Mouse (Mus musculus): ENCODE measurements at regions not wholly inside any gene's neighbourhood (a gene's known extent, or its start where the extent isn't known, plus 50 kb on each side); places are given as distances from the start of the nearest gene placed in this dataset.

GRCm38 (mm10) chr3:149220958-149221357, 230.6 kb upstream of the Adgrl2 start:
- Histone ChIP-seq H3K27ac (peak overlapping the region; percentile 79), H3K36me3 (ENCODE audit: control insufficient read depth, insufficient read depth, low read length) (peaks cover 6% of the 10 kb centered on the region; the same call in 1 of the 2 replicates), H3K9ac (ENCODE audit: low read depth, low read length) (no peak overlapping the region), H3K4me3 (no peak overlapping the region), H3K27me3 (ENCODE audit: control insufficient read depth, insufficient read depth, low read length) (no peaks in the 10 kb centered on the region), H3K4me1 (ENCODE audit: control insufficient read depth, insufficient read depth, low read length) (peaks cover 11% of the 10 kb centered on the region), H3K79me2 (replicated peaks; ENCODE audit: control insufficient read depth, insufficient read depth, low read length) (no peaks in the 10 kb centered on the region)
- 38% methylated on average over 4 of the region's 4 CpGs for WGBS
- no peak for TF ChIP-seq EP300 (IDR thresholded peaks at IDR 0.05; ENCODE audit: insufficient read depth, low read depth, low read length)
- no peak for DNase-seq
- intact Hi-C loops (cut with DNase I): loop anchor here (5.0 kb wide), 2 partner anchors 106 to 184 kb away; no protein-coding TSS in a partner anchor

GRCm38 (mm10) chr3:149220304-149220951, 230.1 kb upstream of the Adgrl2 start:
- intact Hi-C loops (cut with DNase I): loop anchor here (5.0 kb wide), 2 partner anchors 107 to 183 kb away; no protein-coding TSS in a partner anchor
- H3K4me1 ChIP-seq (ENCODE audit: control insufficient read depth, insufficient read depth, low read length): peaks cover 11% of the 10 kb centered on the region
- peaks cover 6% of the 10 kb centered on the region; the same call in 1 of the 2 replicates for H3K36me3 ChIP-seq (ENCODE audit: control insufficient read depth, insufficient read depth, low read length)
- H3K79me2 ChIP-seq (replicated peaks; ENCODE audit: control insufficient read depth, insufficient read depth, low read length): no peaks in the 10 kb centered on the region
- H3K4me3 ChIP-seq: no peak overlapping the region
- H3K27ac ChIP-seq: peak overlapping the region; percentile 79
- WGBS: 40% methylated on average over 8 of the region's 8 CpGs
- TF ChIP-seq EP300 (IDR thresholded peaks at IDR 0.05; ENCODE audit: insufficient read depth, low read depth, low read length) (no peak), CTCF (IDR thresholded peaks at IDR 0.05) (no peak), POLR2A (IDR thresholded peaks at IDR 0.05; ENCODE audit: insufficient read depth, low read depth, low read length) (no peak)
- H3K9ac ChIP-seq (ENCODE audit: low read depth, low read length): no peak overlapping the region
- no peaks in the 10 kb centered on the region for H3K27me3 ChIP-seq (ENCODE audit: control insufficient read depth, insufficient read depth, low read length)
- peak; percentile 41 to 45 for DNase-seq

- TF ChIP-seq EP300 (IDR thresholded peaks at IDR 0.05; ENCODE audit: insufficient read depth, low read depth, low read length) (peak; percentile 70; the same call in 1 of the 2 replicates), POLR2A (IDR thresholded peaks at IDR 0.05; ENCODE audit: insufficient read depth, low read depth, low read length) (no peak)
- DNase-seq: peak; percentile 47 to 56
- Histone ChIP-seq H3K9ac (ENCODE audit: low read depth, low read length) (no peak overlapping the region), H3K27ac (peak overlapping the region; percentile 79), H3K4me3 (no peak overlapping the region; the same call in 1 of the 2 replicates), H3K27me3 (ENCODE audit: control insufficient read depth, insufficient read depth, low read length) (no peaks in the 10 kb centered on the region), H3K4me1 (ENCODE audit: control insufficient read depth, insufficient read depth, low read length) (peaks cover 11% of the 10 kb centered on the region), H3K36me3 (ENCODE audit: control insufficient read depth, insufficient read depth, low read length) (peaks cover 6% of the 10 kb centered on the region; the same call in 1 of the 2 replicates), H3K79me2 (replicated peaks; ENCODE audit: control insufficient read depth, insufficient read depth, low read length) (no peaks in the 10 kb centered on the region)
- intact Hi-C loops (cut with DNase I): loop anchor here (1.0 to 5.0 kb wide), 3 partner anchors 29 to 182 kb away; no protein-coding TSS in a partner anchor
- WGBS: 41% methylated on average over 14 of the region's 14 CpGs
These were observed 229.3 kb upstream of the Adgrl2 start for GRCm38 (mm10) chr3:149219381-149220303.

- WGBS: 79% methylated on average over 9 of the region's 9 CpGs
- H3K27me3 ChIP-seq (ENCODE audit: control insufficient read depth, insufficient read depth, low read length): no peaks in the 10 kb centered on the region
- H3K9ac ChIP-seq (ENCODE audit: low read depth, low read length): no peak overlapping the region
- peaks cover 11% of the 10 kb centered on the region for H3K4me1 ChIP-seq (ENCODE audit: control insufficient read depth, insufficient read depth, low read length)
- no peak overlapping the region for H3K4me3 ChIP-seq
- peaks cover 6% of the 10 kb centered on the region; the same call in 1 of the 2 replicates for H3K36me3 ChIP-seq (ENCODE audit: control insufficient read depth, insufficient read depth, low read length)
- H3K27ac ChIP-seq: no peak overlapping the region
- TF ChIP-seq EP300 (IDR thresholded peaks at IDR 0.05; ENCODE audit: insufficient read depth, low read depth, low read length) (no peak), POLR2A (IDR thresholded peaks at IDR 0.05; ENCODE audit: insufficient read depth, low read depth, low read length) (no peak), CTCF (IDR thresholded peaks at IDR 0.05) (peak; percentile 20)
- H3K79me2 ChIP-seq (replicated peaks; ENCODE audit: control insufficient read depth, insufficient read depth, low read length): no peaks in the 10 kb centered on the region
- no peak for DNase-seq
- intact Hi-C loops (cut with DNase I): no loop called here
These were observed 227.8 kb upstream of the Adgrl2 start for GRCm38 (mm10) chr3:149217916-149218803.

GRCm38 (mm10) chr3:149216759-149217400, 226.5 kb upstream of the Adgrl2 start:
- Histone ChIP-seq H3K4me3 (no peak overlapping the region), H3K27ac (no peak overlapping the region), H3K4me1 (ENCODE audit: control insufficient read depth, insufficient read depth, low read length) (peaks cover 11% of the 10 kb centered on the region), H3K9ac (ENCODE audit: low read depth, low read length) (no peak overlapping the region), H3K79me2 (replicated peaks; ENCODE audit: control insufficient read depth, insufficient read depth, low read length) (no peaks in the 10 kb centered on the region), H3K27me3 (ENCODE audit: control insufficient read depth, insufficient read depth, low read length) (no peaks in the 10 kb centered on the region), H3K36me3 (ENCODE audit: control insufficient read depth, insufficient read depth, low read length) (peaks cover 6% of the 10 kb centered on the region; the same call in 1 of the 2 replicates)
- WGBS: 85% methylated on average over 11 of the region's 11 CpGs
- TF ChIP-seq CTCF (IDR thresholded peaks at IDR 0.05) (no peak), EP300 (IDR thresholded peaks at IDR 0.05; ENCODE audit: insufficient read depth, low read depth, low read length) (no peak), POLR2A (IDR thresholded peaks at IDR 0.05; ENCODE audit: insufficient read depth, low read depth, low read length) (no peak)
- DNase-seq: no peak
- intact Hi-C loops (cut with DNase I): no loop called here
